Mouse (Mus musculus) megakaryocyte progenitor cell, adult 5-6 weeks (primary cell): ENCODE results near the gene Kcna10. TPM values are rescaled to one million over a fixed set of nuclear protein-coding genes. Genes with fewer than 3 reads are reported as not detected.

Source experiments
- ATAC-seq: replicated peaks from 2 replicates; pipeline ENCODE4 v1.8.0; 2016; ENCODE audit warnings: mild to moderate bottlenecking, moderate TSS enrichment, inconsistent platforms; ENCODE audit not compliant: poor library complexity
- total RNA-seq, 2 experiments: library from RNA; stranded (forward) in 1 of 2; stranded (reverse) in 1 of 2; fragments of 157-497, 149-512 nt in 1 of 2; fragments of 200-1000 nt in 1 of 2; gene quantifications; 2 replicates each; pipeline versions ENCODE4 v1.2.3 to v1.2.4; 2015 to 2017

Gene Kcna10
- total RNA-seq, 2 experiments from 2014 or later, result not detected

DNA sequence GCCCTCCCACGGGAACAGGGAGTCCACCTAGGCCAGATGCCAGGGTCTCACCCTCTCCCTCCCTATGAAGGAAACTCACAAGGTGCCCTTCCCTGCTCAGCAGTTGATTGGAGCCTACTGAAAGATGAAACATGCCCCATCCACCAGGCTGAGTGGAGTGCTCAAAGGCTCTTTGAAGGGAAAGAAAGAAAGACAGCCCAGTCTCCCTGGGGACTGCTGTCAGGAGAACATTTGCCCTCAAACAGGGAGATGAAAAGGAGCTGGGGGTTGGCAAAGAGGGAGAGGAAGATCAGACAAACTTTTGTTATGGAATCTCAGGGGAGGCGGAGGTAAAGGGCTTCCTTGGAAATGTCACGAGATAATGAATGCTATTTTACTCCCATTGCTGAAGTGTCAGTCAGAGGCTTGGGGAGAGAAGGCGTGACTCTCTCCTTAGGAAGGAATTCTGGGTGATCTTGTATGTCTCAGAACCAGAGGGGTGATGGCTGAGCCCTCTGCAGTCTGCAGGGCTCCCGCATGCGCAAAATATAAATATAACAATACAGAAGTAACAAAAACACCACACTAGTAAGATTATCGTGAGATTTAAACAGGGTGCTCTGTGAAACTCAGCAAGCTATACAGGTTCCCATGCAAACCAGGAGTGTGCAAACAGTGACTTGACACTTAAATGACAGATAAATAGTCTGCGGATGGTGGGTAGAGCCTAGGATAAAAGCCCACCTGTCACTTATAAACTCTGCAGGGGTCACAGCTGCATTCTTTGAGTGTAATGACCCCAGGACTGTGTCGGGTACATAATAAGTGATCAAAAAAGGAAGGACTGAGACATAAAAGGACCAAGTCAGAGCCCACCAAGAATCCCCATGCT is 18.7 kb downstream of the Kcna10 start:
- ATAC-seq, result no peak

DNA sequence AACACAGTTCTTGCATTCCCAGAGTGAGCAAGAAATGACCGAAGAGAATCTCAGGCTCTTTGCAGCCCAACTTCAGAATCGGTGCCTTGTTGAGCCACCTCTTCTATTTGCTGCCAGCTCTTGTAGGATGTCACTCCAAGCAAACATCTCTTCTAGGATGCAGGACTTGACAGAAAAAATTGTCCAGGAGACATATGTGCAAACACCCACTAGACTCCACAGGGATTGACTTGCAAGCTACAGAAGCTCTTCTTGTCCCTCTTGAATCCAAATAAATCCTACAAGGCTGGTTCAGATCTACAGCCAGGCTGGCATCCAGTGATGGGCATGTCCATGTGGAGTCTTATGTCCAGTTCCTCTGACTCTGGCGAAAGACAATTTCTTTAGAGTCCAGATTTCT is 21.6 kb downstream of the Kcna10 start:
- no peak for ATAC-seq

DNA sequence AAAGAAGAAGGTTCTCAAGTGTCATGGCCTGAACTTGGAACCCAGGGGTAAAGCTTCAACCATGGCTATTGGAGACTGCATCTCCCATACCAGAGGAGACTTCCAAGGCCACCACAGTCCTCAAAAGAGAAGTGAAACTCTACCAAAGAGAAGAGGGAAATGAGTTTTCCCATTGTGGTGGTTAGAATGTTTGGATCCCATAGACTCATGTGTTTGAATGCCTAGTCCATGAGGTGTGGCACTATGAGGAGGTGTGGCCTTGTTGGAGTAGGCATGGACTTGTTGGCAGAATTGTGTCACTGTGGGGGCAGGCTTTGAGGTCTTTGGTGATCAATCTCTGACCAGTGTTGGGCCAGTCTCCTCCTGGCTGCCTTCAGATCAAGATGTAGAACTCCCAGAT is 22.3 kb downstream of the Kcna10 start:
- ATAC-seq, result peak; percentile 68

DNA sequence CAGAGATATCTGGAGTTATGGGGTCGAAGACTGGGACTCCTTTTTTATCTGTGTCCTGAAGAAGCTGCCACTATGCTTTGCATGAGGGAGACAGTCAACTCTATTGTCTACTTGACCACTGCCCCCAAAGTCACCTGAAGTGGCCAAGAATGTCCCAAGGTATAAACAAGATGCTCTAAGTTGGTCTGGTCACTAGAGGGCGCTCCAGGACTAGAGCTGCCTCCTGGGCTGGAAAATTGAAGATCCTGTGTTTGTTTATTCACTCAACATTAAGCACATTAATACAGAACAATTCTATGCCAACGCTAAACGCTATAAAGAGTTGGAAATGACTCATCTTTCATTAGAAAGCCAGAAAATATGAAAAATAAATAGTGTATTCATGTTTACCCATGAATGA is 23.1 kb downstream of the Kcna10 start:
- peak; percentile 76 for ATAC-seq

DNA sequence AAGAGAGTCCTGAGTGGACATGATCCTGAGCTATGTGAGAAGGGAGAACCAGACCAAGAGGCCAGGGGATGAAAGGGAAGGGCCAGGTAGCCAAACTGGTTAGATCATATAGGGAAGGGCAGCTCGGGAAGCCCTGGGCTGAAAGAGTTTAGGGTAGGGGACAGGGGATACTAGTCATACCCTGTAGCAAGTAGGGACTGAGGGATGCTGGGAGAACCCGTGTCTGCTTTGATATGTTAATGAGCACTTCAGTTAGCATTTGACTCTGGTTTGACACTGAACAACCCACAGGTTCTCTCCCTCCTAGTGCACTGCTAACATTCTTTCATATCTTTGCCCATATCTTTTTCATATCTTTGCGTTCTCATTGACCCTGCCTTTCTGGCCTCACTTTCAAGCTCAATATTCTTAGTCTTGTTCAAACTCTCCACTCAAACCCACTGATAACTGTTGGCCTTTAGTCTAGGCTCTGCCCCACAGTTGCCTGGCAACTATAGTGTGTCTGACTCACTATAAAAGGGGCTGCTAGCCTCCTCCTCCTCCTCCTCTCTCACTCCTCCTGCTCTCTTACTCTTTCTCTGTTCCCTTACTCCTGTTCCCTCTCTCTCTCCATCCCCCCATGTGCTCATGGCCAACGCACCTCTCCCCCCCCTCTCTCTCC is 23.8 kb downstream of the Kcna10 start:
- ATAC-seq, result no peak

DNA sequence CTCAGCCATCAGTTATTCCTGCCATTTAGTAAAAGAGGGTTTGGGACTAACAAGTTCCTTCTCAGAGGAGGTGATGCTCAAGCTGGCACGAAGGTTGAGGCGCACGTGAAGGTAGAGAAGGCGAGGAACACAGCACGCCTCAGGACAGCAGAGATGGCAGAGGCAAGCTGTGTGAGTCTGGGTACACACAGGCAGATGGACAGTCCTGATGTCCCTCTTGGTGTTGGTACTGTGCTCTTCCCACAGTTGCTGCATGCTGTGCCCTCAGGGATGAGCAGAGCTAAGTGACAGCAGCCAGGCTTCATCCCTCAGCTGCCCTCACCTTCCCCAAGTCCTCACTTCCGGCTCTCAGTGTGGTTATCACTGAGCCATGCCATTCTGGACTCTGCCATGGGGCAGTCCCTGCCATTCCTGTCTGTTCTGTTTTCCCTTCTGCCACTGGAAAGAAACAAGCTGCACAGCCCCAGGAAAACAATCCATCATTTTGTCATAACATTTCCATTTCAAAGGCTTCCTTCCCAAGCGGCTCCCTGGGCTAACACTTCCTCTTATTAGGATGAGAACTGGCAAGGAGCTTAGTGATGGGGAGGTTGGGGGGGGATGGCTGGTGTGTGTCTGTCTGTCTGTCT is 24.9 kb downstream of the Kcna10 start:
- no peak for ATAC-seq

DNA sequence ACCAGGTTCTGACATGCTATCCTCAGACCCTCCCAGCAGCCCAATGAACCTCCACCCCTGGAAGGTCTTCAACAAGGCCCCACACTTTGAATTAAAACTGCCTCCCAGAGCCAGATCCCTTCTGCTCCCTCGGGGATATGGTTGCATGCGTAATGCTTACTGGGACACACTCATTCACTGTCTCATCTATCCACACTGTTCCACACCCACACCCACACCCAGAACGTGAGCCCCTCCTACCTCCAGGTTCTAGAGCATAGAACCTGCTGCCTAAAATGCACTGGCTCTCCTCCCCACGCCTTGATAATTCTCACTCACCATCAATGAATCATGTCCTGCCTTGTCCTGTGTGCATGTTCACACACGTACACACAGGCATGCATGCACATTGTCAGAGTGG is 31.8 kb downstream of the Kcna10 start:
- ATAC-seq, result no peak

DNA sequence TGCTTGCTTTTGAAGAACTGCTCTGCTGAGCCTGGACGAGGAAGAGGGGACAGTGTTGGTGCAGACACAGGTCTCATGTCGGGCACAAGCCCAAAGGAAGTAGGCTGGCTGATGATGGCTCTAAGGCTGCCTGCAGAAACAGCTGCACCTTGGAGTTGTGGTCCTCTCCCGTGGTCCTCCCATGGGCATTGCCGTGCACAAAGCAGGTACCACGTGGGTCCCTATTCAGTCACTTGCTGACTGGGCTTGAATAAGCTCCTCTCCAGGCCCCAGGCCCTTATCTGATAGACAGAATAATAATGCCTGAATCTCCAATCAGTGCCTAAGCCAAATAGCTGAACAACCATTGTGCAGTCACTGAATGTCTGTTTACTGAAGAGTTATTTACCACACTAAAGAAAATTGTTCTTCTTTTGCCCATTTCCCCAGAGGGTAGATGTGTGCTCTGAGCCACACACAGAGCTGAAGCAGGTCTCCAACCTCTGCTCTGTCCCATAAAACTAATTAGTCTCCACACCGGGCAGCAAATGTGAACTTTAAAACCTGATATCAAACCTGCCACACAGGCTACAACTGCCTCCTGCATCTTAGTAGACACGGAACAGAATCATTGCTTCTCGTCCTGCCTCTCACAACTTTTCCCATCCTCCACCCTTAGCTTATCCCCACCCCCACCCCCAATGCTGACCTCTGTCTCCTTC is 33.7 kb downstream of the Kcna10 start:
- no peak for ATAC-seq

DNA sequence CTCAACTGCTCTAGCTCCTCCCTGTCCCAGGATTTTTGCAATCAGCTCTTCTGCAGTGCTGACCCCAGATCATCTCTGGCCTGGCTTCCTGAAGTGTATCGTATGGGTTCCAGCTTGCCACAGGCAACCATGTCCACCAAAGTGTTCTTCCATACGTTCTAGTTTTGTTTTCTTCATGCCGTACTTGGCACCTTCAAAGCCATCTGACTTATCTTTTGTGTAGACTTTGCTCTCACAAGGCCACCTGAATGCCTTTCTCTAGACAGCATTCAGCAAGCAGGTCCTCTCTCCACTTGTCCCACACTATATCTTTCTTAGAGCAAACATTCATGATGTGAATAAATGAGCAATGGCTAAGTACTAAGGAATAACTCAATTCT is 34.2 kb downstream of the Kcna10 start:
- no peak for ATAC-seq

DNA sequence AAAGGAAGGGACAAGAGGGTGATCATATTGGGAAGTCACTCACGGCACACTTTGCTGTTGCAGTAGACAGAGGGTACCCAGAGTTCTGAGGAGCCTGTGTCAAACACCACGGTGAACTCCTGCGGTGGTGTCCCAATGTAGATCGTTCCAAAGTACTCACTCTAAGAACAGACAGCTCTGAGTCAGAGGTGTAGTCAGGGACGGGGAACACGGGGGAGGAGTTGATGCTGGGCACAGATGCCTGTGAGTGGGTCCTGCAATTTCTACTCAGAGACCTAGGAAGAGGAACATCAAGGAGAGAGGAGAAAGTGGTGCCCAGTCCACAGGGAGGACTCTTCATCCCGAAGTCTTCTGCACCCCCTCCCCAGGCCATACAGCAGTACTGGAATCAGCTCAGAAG is 35.7 kb downstream of the Kcna10 start:
- ATAC-seq, result no peak

DNA sequence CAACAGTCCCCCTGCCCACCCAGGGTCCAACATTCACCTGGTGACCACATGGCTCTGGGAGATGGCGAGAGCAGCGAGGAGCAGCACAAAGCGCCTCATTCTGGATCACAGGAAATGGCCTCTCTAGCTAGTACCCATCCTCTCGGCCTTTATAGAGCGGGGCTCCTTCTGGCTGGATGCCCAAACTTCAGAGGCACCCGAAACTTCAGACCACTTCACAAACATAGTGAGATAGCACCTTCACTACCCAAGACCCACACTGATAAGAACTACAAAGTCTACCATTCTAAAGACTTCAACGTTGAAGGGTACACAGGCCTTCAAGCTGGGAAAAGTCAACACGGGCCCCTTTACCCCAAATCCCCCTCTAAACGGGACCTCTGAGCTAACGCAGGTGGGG is 38.8 kb downstream of the Kcna10 start, which contains the start of gene Cym:
Gene Cym (minus strand): TSS at position 125 of the 400 bp plus-strand sequence.
- no peak for ATAC-seq

DNA sequence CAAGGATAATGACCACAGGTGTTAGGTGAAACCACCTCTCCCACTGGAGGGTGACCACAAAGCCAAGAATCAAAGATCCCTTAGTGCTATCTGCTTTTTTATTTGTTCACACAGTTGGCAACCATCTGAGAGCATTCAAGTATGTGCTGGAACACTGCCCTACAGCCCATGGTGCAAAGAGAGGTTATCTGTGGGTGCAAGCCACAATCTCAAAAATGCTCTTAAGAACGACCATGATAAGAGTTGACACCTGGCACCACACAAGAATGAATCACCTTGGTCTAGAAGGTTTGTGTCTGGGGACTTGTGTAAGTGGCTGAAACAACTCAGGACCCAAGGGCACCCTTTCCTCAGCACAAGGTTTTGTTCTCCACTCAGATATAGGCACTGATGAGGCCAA is 40.4 kb downstream of the Kcna10 start:
- no peak for ATAC-seq

DNA sequence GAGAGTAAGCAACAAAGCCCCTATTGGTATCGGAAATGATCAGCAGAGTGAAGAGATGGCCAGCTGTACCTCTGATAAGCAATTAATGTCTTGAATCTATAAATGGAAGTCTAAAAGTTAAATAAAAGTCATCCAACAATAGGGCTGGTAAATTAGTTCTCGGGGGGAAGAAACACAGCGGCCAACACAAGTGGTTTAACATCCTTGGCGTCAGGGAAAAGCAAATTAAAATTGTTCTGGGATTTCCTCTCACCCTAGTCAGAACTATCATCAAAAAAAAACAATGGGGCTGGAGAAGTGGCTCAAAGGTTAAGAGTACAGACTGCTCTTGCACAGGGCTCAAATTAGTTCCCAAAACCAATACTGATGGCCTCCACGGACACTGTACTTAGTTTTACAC is 43.0 kb downstream of the Kcna10 start:
- ATAC-seq, result no peak

DNA sequence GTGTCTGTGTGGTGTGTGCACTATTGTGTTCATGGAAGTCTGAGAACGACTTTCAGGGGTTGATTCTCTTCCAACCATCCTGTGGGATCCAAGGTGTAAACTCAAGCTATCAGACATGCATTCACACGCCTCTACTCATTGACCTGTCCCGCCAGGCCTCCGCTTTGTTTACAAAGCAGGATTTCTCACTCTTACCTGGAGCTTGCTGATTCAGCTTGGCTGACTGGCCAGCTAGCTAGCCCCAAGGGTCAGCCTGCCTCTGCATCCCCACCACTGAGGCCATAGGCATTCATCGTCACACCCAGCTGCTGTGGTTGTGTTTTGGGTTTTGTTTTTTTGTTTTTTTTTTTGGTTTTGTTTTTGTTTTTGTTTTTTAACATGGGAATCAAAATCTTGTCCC is 46.4 kb downstream of the Kcna10 start:
- no peak for ATAC-seq

DNA sequence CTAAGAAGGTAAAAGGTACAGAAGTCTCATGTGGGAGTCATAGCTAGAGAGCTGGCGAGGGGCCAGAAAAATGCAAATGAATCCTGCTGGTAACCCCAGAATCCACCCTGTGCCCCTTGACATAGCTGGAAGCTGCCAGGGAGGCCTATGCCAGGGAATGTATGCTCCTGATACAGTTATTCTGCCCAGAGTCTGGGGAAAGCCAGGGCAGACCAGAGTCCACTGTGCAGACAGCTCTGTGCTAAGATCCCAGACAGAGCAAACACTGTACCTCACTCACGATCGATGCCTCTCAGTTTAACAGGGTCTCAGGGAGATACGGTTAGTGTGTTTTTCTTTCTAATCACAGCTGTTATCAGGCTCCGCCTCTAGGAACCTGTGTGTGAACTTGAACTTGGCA is 47.0 kb downstream of the Kcna10 start:
- ATAC-seq, result no peak

DNA sequence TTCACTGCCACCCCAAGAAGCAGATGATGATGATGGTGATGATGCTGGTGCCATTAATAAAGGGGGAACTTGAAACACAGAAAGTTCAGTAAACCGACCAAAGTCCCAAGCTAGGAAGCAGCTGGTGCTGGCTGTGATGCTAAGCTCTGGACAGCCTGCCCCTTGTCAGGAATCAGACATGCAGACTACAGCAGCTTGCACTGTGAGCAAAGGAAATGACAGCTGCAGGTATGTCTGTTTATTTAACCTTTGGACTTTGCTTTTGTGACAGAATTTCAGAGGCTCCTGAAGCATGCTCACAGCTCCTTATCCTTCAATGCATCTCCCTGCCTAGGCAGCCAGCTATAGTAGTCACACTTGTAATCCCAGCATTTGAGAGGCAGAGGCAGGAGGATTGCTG is 47.7 kb downstream of the Kcna10 start, which contains the start of gene A630076J17Rik:
Gene A630076J17Rik (plus strand): TSS at position 88 of the 400 bp plus-strand sequence.
- ATAC-seq, result no peak

DNA sequence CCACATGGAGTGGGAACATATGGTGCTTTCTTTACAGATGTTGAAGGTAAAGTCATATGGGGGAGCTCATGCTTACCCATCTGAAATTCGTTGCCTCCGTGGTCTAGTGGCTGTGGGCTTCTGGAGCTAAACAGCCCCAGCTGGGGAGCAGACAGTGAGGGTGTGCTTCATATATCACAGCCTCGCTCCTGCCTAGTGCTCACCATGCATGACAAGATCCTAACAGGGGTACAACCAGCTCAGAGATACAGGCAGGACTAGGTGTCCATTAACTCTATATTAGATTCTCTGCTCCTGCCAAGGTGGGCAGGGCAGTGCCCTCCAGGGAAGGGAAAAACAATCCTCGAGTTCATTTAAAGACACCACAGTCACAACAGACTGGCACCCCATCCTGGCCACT is 48.3 kb downstream of the Kcna10 start:
- ATAC-seq, result no peak

DNA sequence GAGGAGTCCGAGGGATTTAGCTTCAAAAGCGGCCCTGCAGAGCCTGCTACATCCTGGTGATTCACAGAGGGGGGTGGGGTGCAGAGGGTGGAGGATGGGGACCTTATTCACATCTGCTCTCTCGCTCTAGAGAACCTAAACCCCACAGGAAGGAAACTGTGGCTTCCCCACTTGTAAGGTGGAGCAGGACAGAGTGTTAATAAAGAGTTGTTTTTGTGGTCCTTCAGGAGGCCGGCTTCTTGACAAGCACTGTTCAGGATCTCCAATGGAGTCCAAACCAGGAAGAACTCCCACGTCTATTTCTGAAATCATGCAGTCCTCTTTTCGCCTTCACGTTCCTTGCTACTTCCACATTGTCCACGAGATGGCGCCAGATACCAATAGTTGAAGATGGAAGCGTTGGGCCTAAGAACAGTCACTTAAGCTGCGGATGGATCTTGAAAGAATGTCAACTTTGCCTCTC is 50.5 kb downstream of the Kcna10 start:
- ATAC-seq, result peak; percentile 88

DNA sequence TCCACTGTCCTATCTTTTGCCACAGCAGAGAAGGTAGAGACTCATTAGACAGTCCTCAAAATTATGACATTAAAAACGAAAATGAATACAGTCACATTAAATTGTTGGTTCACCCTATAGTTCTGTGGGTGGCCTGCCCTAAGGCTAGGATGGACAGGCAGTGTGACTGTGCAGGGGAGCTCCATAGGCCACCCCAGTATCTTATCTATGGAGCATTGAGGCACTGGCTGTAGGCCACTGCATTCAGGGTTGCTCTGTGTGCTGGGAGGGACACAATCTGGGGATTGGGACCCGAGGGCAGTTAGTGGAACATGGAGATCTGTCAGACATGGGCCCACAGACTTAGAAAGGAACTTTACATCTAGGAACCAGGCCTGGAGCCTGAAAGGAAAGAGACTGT is 51.1 kb downstream of the Kcna10 start:
- ATAC-seq, result peak; percentile 9; the same call in 1 of the 2 replicates

DNA sequence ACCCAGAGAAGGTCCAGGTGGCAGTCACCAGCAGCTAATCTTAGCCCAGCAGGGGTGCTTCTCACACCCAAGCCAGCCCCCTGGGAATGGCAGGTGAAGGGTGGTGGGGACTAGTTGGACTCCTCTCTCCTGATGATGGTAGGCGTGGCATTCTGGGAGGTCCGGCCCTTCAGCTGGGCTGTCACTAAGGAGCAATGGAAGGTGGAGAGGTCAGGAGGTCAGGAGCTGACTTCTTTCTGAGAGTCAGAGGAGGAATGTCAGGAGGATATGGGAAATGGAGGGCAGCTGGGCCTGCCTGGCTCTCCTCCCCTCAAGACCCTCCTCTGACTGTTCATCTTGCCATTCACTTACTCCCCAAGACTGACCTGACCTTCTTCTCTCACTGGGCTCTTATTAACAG is 55.2 kb downstream of the Kcna10 start:
- no peak for ATAC-seq

DNA sequence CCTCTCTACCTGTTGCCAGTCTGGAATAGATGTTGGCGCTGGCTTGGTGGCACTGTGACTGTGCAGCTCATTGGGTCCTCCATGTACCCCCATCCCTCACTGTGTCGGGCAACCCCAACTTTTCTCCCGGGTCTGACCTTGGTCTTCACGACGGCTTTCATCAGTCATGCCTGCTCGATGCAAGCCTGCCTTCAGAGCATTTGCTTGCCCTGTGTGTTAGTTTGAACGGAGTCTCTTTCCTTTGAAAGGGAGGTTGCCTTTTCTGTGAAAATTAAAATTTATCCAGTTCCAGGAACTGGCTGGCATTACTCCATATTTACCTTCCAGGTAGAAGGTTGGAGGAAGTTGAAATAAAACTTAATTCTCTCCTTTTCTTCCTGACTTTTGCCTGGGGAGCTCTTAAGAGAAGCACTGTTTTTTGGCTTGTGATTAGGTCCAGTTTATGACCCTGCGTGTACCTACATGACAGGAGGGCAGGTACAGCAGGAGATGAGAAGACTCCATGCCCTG is 55.7 kb downstream of the Kcna10 start:
- no peak for ATAC-seq
